Mouse (Mus musculus) lung, postnatal 0 days (tissue): ENCODE measurements around the gene Fxr2. TPM values are rescaled to one million over a fixed set of nuclear protein-coding genes. Genes with fewer than 3 reads are reported as not detected.

Experiments used
- ATAC-seq: fragments of 200-750 bp; cut with Nextera tagmentation; 2 replicates; pipeline ENCODE4 v1.8.0; 2017; ENCODE audit warnings: moderate library complexity
- DNase-seq: peaks from one replicate; pipeline ENCODE4 v3.0.0-alpha.2; 2016; ENCODE audit warnings: low spot score
- H3K27ac ChIP-seq: fragments of 300-500 bp; sonication (generic); 2 replicates; pipeline ENCODE4 v1.5.1; 2014; ENCODE audit warnings: antibody characterized with exemption, mild to moderate bottlenecking, low read length, mixed read lengths
- H3K27me3 ChIP-seq: fragments of 300-500 bp; sonication (generic); replicated peaks from 2 replicates; pipeline ENCODE4 v1.6.1; 2014; ENCODE audit warnings: low read length, mixed read lengths; ENCODE audit not compliant: insufficient read depth
- H3K36me3 ChIP-seq: fragments of 300-500 bp; sonication (generic); 2 replicates; pipeline ENCODE4 v1.6.1; 2014; ENCODE audit warnings: low read length, mixed read lengths; ENCODE audit not compliant: insufficient read depth
- H3K4me1 ChIP-seq: fragments of 300-500 bp; sonication (generic); 2 replicates; pipeline ENCODE4 v1.6.1; 2014; ENCODE audit warnings: antibody characterized with exemption, low read depth, low read length, mixed read lengths; ENCODE audit not compliant: insufficient read depth
- H3K4me2 ChIP-seq: fragments of 300-500 bp; sonication (generic); replicated peaks from 2 replicates; pipeline ENCODE4 v1.6.1; 2014; ENCODE audit warnings: low read depth, mild to moderate bottlenecking, low read length, moderate library complexity, mixed read lengths
- H3K4me3 ChIP-seq: fragments of 300-500 bp; sonication (generic); 2 replicates; pipeline ENCODE4 v1.5.1; 2014; ENCODE audit warnings: low read depth, low read length
- H3K9ac ChIP-seq: fragments of 300-500 bp; sonication (generic); replicated peaks from 2 replicates; pipeline ENCODE4 v1.6.1; 2014; ENCODE audit warnings: low read depth, mild to moderate bottlenecking
- H3K9me3 ChIP-seq: fragments of 300-500 bp; sonication (generic); 2 replicates; pipeline ENCODE4 v1.6.1; 2016; ENCODE audit warnings: low read length, mixed read lengths
- CTCF ChIP-seq: IDR thresholded peaks from 2 replicates; pipeline ENCODE4 v1.5.1; 2016; ENCODE audit warnings: antibody characterized with exemption, mild to moderate bottlenecking
- EP300 ChIP-seq: IDR thresholded peaks from 2 replicates; pipeline ENCODE4 v1.6.1; 2016; ENCODE audit warnings: antibody characterized with exemption, mild to moderate bottlenecking, control low read depth
- WGBS: fragments of 180-500 bp; shearing (Covaris S2); extraction: QIAGEN DNeasy Blood & Tissue Kit; methylation state at CpG from one replicate; pipeline ENCODE4 v1.1.7; 2014; 5-methylcytosine and 5-hydroxymethylcytosine counted together
- polyA plus RNA-seq: library from polyadenylated mRNA; unstranded; fragments of >200 nt; fragmentation: Nextera tagmentation; extraction: Ambion mirVana; gene quantifications from 2 replicates; pipeline ENCODE4 v1.2.1, GENCODE M21; 2015

Gene Fxr2
- polyA plus RNA-seq, 1 experiment from 2014 or later: 17.9 TPM

DNA sequence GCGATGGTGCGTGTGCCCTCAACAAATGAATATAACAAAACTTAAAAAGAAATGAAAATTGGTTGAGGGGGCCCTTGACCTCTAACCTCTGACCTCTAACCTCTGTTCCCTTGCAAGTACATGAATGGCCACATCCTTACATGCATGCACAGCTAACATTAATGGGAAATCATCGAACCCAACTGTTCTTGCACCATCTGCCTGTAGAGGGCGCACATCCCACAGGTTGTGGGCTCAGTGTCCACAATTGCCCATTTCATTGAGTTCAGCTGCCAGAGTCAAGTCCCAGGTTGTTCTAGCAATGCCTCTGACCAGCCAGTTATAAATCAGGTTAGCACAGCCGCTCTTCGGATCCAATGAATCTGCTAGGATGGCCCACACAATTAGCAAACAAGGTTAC lies 4.5 kb upstream of the Fxr2 start:
- Histone ChIP-seq H3K4me2 (no peak overlapping the region), H3K9me3 (no peaks in the 10 kb centered on the region), H3K36me3 (no peaks in the 10 kb centered on the region), H3K4me1 (no peaks in the 10 kb centered on the region), H3K27me3 (no peaks in the 10 kb centered on the region), H3K27ac (no peak overlapping the region), H3K9ac (no peak overlapping the region), H3K4me3 (no peak overlapping the region)
- WGBS: 34% methylated on average over 6 of the region's 6 CpGs
- TF ChIP-seq EP300 (no peak), CTCF (peak; percentile 98)
- ATAC-seq (no peak), DNase-seq (peak; percentile 83)

DNA sequence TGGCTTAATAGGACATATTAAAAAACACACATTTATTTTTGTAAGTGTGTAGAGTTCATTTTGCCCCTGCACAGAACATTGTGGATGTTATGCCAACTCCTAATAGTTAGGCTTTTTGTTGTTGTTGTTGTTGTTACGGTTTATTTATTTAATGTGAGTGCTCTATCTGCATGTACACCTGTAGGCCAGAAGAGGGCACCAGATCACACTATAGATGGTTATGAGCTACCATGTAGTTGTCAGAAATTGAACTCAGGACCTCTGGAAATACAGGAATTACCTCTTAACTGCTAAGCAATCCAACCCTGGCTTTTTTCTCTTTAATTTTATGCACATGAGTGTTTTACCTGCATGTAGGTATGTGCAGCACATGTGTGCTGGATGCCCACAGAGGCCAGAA lies 3.0 kb upstream of the Fxr2 start:
- peak; percentile 49 for DNase-seq
- Histone ChIP-seq H3K36me3 (no peaks in the 10 kb centered on the region), H3K9ac (no peak overlapping the region), H3K4me2 (no peak overlapping the region), H3K27me3 (no peaks in the 10 kb centered on the region), H3K4me1 (no peaks in the 10 kb centered on the region; the same call in 1 of the 2 replicates), H3K27ac (no peak overlapping the region), H3K9me3 (no peaks in the 10 kb centered on the region), H3K4me3 (no peak overlapping the region)
- 76% methylated on average over 1 of the region's 1 CpGs for WGBS
- TF ChIP-seq EP300 (no peak), CTCF (peak; percentile 67)
- ATAC-seq: no peak

DNA sequence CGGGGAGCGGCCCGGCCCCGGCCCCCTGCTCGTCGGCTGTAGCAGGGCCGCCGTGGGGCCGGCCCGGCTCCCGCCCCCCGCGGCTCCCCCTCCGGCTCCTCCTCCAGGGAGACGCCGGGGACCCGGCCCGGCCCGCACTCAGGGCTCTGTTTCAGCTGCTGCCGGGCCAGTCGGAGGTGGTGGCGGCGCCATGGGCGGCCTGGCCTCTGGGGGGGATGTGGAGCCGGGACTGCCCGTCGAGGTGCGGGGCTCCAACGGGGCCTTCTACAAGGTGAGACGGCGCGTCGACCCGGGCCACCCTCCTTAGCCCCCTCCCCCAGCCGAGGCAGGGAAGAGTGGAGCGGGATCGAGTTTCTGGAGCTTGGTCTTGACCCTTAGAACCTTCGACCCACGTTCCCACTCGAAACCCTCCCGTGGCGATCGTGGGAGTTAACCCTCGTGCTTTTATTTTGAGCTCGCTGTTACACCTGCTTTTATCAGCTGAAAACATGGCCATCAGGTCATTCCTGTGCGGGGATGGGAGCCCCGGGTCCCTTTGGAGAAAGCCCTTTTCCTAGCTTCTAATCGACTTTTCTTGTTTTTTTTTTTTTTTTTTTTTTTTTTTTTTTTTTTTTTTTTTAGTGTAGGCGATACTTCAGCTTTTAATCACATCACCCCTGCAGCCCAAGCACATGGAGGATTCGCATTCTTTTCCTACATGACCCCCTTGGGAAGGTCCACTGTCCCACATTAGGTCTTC lies 507 bp downstream of the Fxr2 start:
- DNase-seq: peak; percentile 74
- Histone ChIP-seq H3K4me2 (peak overlapping the region; percentile 85), H3K27ac (peak overlapping the region; percentile 96), H3K9me3 (no peaks in the 10 kb centered on the region), H3K27me3 (no peaks in the 10 kb centered on the region), H3K9ac (peak overlapping the region; percentile 88), H3K36me3 (no peaks in the 10 kb centered on the region), H3K4me3 (peak overlapping the region; percentile 77), H3K4me1 (no peaks in the 10 kb centered on the region; the same call in 1 of the 2 replicates)
- TF ChIP-seq CTCF (no peak; the same call in 1 of the 2 replicates), EP300 (no peak)
- ATAC-seq: peak; percentile 73
- 2% methylated on average over 39 of the region's 50 CpGs for WGBS

DNA sequence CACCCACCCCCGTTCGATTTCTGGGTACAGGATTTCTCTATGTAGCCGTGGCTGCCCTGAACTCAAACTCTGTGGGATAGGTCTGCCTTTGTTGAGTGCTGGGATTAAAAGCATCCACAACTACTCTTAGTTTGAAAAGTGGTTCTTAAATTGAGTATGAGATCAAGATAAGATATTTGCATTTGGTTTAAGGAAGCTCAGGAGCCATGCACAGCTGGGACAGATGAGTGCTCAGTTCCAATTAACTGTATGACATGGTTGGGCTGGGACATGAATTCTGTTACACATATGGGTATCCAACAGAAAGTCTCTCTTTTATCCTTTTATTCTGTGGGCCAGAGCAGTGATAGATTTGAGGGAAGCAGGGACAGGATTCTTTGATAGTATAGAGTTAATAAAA lies 2.7 kb downstream of the Fxr2 start:
- Histone ChIP-seq H3K4me3 (no peak overlapping the region), H3K27ac (no peak overlapping the region), H3K9me3 (no peaks in the 10 kb centered on the region), H3K4me1 (no peaks in the 10 kb centered on the region; the same call in 1 of the 2 replicates), H3K36me3 (no peaks in the 10 kb centered on the region), H3K4me2 (no peak overlapping the region), H3K27me3 (no peaks in the 10 kb centered on the region), H3K9ac (no peak overlapping the region)
- TF ChIP-seq CTCF: no peak
- TF ChIP-seq EP300: no peak
- WGBS: 49% methylated on average over 3 of the region's 3 CpGs
- ATAC-seq (no peak), DNase-seq (no peak)

DNA sequence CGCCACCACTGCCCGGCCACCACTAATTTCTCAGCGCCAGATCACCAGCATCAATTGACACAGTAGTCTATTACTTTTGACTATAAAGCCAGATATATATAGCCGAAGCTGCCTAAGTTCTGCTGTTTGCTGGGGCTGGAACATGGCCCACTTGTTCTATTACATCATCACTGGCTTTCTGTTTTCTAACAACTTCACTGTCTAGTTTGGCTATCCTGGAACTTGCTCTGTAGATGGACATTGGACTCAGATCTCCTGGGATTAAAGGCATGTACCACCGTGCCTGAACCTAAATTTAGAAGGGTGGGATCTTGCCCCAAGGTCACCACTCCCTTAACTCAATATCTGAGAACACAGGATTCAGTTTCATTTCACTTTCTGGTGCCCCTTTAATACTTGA lies 13.1 kb downstream of the Fxr2 start:
- Histone ChIP-seq H3K36me3 (peaks cover 45% of the 10 kb centered on the region), H3K9me3 (no peaks in the 10 kb centered on the region), H3K27ac (no peak overlapping the region), H3K27me3 (no peaks in the 10 kb centered on the region), H3K4me1 (no peaks in the 10 kb centered on the region), H3K9ac (no peak overlapping the region), H3K4me3 (no peak overlapping the region), H3K4me2 (no peak overlapping the region)
- 85% methylated on average over 5 of the region's 5 CpGs for WGBS
- TF ChIP-seq EP300 (no peak), CTCF (no peak)
- no peak for DNase-seq
- ATAC-seq: no peak

DNA sequence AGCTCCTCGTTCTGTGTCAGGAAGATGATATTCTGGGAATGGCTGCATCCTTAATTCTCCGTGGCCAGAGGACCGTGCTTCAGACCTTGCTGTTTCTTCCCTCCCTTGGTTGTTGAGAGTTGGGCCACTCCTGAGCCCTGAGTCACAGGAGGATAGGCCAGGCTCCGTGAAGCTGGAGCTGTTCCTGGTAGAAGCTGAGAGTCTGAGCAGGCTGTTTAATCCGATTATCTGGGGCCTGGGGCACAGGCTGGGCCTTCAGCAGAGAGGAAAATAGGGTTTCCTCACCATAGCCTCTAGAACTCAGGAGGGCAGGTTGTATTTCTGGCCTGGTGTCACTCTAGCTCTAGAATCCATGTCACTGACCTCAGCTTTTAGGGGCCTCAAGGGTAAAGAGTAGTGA lies 20.6 kb downstream of the Fxr2 start:
- Histone ChIP-seq H3K9ac (no peak overlapping the region), H3K9me3 (no peaks in the 10 kb centered on the region), H3K4me2 (no peak overlapping the region), H3K27me3 (no peaks in the 10 kb centered on the region), H3K4me3 (no peak overlapping the region), H3K27ac (no peak overlapping the region), H3K36me3 (peaks cover 34% of the 10 kb centered on the region), H3K4me1 (no peaks in the 10 kb centered on the region)
- ATAC-seq (no peak), DNase-seq (no peak)
- 65% methylated on average over 5 of the region's 5 CpGs for WGBS
- TF ChIP-seq EP300 (no peak), CTCF (no peak)
